Mouse (Mus musculus): Measurements from ENCODE around the gene Pde7b. TPM values are rescaled to one million over a fixed set of nuclear protein-coding genes. Genes with fewer than 3 reads are reported as not detected.

Pde7b gene
- polyA plus RNA-seq, 1 experiment from 2014 or later, result 5.0 TPM

DNA sequence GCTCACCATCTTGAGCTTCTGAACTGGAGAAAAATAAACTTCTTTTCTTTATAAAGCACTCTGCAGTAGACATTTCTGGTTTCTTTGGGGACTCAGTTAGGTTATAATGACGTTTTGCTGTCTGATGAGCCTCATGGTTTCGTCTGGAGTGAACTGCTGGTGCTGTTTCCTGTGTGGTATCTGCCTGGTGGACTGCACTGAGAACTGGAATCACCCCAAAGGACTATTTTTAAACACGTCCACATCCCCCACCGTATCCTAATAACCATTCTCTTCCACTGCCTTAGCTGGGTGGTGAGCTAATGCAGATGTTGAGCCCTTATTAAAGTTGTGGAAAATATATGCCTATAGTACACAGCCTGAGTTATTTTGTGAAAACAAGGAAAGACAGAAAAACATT, 262.3 kb downstream of the Pde7b start:
- no peak overlapping the region for H3K9ac ChIP-seq (replicated peaks; ENCODE audit: low read depth)
- TF ChIP-seq CTCF (IDR thresholded peaks at IDR 0.05), result no peak
- TF ChIP-seq EP300 (IDR thresholded peaks at IDR 0.05), result no peak
- no peak overlapping the region for H3K4me2 ChIP-seq (replicated peaks; ENCODE audit: low read depth, low read length)
- WGBS, result 42% methylated on average over 4 of the region's 4 CpGs
- no peaks in the 10 kb centered on the region for H3K36me3 ChIP-seq (ENCODE audit: insufficient read depth, low read length)
- H3K4me3 ChIP-seq (ENCODE audit: low read depth, low read length), result no peak overlapping the region
- H3K4me1 ChIP-seq (ENCODE audit: insufficient read depth, low read depth, low read length), result no peaks in the 10 kb centered on the region
- no peak overlapping the region for H3K27ac ChIP-seq (ENCODE audit: low read length)
- DNase-seq (ENCODE audit: low spot score), result peak; percentile 23
- no peak for ATAC-seq
- H3K27me3 ChIP-seq (replicated peaks; ENCODE audit: insufficient read depth, low read length), result no peaks in the 10 kb centered on the region
- H3K9me3 ChIP-seq (ENCODE audit: low read length), result no peaks in the 10 kb centered on the region

DNA sequence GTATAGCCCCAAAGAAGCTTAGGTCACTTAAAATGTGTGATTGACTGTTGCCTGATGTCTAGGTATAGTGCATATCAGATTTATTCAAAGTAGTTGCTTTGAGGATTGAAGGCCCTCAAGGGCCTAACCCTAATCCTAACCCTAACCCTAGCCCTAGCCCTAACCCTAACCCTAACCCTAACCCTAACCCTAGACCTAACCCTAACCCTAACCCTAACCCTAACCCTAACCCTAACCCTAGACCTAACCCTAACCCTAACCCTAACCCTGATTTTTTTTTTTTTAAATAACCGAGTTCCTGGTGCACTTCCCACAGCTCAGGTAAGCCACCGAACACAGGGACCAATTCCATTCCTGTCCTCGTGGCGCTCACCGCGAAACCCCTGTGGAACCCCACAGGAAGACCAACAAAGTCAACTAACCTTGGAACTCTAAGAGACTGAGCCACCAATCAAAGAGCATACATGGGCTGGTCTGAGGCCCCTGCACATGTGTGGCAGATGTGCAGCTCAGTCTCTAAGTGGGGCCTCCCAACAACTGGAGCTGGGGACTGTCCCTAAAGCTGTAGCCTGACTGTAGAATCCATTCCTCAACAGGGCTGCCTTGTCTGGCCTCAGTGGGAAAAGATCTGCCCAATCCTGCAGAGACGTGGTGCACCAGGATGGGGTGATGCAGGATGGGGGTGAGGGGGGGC, 265.1 kb downstream of the Pde7b start:
- Histone ChIP-seq H3K4me1 (ENCODE audit: insufficient read depth, low read depth, low read length) (no peaks in the 10 kb centered on the region), H3K4me2 (replicated peaks; ENCODE audit: low read depth, low read length) (no peak overlapping the region), H3K27ac (ENCODE audit: low read length) (no peak overlapping the region), H3K9me3 (ENCODE audit: low read length) (no peaks in the 10 kb centered on the region), H3K4me3 (ENCODE audit: low read depth, low read length) (no peak overlapping the region), H3K27me3 (replicated peaks; ENCODE audit: insufficient read depth, low read length) (no peaks in the 10 kb centered on the region), H3K9ac (replicated peaks; ENCODE audit: low read depth) (no peak overlapping the region), H3K36me3 (ENCODE audit: insufficient read depth, low read length) (no peaks in the 10 kb centered on the region)
- no peak for DNase-seq (ENCODE audit: low spot score)
- WGBS, result 95% methylated on average over 7 of the region's 7 CpGs
- TF ChIP-seq CTCF (IDR thresholded peaks at IDR 0.05), result no peak
- TF ChIP-seq EP300 (IDR thresholded peaks at IDR 0.05), result no peak
- no peak for ATAC-seq

DNA sequence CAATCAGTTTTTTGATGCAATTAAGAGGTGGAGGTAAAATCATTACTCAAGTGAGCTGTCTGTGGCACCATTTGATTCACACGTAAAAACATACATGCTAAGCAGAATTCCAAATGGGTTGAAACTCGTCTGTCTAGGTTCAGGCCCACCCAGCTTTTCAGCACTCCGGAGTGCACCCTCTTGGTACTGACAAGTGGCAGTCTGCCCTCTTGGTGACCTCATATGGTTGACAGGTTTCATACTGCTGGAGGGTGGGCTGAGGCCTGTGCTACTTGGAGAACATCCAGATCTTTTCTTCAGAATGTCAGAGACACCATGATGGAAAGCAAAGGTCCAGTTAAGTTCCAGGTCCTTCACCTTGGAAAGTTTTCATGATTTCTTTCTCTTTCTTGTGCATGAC, 265.7 kb downstream of the Pde7b start:
- Histone ChIP-seq H3K4me3 (ENCODE audit: low read depth, low read length) (no peak overlapping the region), H3K36me3 (ENCODE audit: insufficient read depth, low read length) (no peaks in the 10 kb centered on the region), H3K9me3 (ENCODE audit: low read length) (no peaks in the 10 kb centered on the region), H3K27me3 (replicated peaks; ENCODE audit: insufficient read depth, low read length) (no peaks in the 10 kb centered on the region), H3K9ac (replicated peaks; ENCODE audit: low read depth) (no peak overlapping the region), H3K4me1 (ENCODE audit: insufficient read depth, low read depth, low read length) (no peaks in the 10 kb centered on the region), H3K4me2 (replicated peaks; ENCODE audit: low read depth, low read length) (no peak overlapping the region), H3K27ac (ENCODE audit: low read length) (no peak overlapping the region)
- TF ChIP-seq EP300 (IDR thresholded peaks at IDR 0.05) (no peak), CTCF (IDR thresholded peaks at IDR 0.05) (no peak)
- no peak for ATAC-seq
- 52% methylated on average over 3 of the region's 3 CpGs for WGBS
- DNase-seq (ENCODE audit: low spot score), result no peak

DNA sequence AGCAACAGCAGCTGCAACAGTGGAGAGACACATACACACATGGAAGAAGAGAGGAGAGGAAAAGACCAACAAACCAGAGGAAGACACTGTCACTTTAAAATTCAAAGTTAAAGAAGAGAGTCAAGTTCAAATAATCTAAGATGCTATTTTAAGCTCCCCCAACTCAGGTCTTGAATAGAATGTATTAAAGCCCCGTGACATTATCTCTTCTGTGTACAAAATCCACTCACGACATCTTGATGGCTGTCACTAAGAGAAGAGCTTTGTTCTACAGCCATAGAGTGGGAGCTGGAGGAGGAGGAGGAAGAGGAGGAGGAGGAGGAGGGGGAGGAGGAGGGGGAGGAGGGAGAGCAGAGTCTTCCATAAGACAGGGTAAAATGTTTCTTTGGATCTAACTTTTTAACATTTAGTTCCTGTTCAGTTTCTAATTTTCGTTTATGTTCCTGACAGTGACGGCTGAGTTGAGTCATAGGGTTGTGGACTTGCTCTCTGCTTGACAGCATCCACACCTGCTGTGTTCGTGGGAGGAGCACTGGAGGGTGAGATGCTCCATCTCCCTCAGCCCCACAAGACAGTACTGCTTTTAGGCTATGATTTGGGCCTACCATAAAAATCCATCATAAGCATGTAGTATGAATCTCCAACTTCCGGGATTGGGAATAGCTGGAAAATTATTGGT, 270.4 kb downstream of the Pde7b start:
- Histone ChIP-seq H3K27me3 (replicated peaks; ENCODE audit: insufficient read depth, low read length) (no peaks in the 10 kb centered on the region), H3K36me3 (ENCODE audit: insufficient read depth, low read length) (no peaks in the 10 kb centered on the region), H3K4me1 (ENCODE audit: insufficient read depth, low read depth, low read length) (no peaks in the 10 kb centered on the region), H3K27ac (ENCODE audit: low read length) (no peak overlapping the region), H3K4me3 (ENCODE audit: low read depth, low read length) (no peak overlapping the region), H3K9me3 (ENCODE audit: low read length) (no peaks in the 10 kb centered on the region), H3K4me2 (replicated peaks; ENCODE audit: low read depth, low read length) (no peak overlapping the region), H3K9ac (replicated peaks; ENCODE audit: low read depth) (no peak overlapping the region)
- 68% methylated on average over 6 of the region's 6 CpGs for WGBS
- no peak for ATAC-seq
- TF ChIP-seq CTCF (IDR thresholded peaks at IDR 0.05), result no peak
- no peak for TF ChIP-seq EP300 (IDR thresholded peaks at IDR 0.05)
- no peak for DNase-seq (ENCODE audit: low spot score)

DNA sequence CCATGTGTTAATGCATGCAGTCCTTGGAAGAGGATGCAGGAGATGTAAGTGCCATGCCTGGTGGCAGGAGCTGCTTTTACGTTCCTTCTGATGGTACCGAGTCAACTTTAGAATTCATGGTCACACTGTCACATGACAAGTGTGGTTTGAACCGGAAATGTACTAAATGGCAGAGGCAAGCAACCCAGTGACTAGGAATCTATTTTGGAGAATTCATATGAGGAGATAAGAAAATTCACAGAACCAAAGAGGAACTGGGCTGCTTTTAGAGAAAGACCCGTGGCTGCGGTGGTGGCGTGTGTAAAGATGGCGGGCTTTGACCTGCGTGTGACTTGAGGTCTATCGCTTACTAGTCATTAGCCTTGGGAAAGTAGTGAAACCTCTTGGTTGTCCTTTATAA, 287.4 kb downstream of the Pde7b start:
- ATAC-seq, result no peak
- no peak overlapping the region for H3K9ac ChIP-seq (replicated peaks; ENCODE audit: low read depth)
- no peaks in the 10 kb centered on the region for H3K27me3 ChIP-seq (replicated peaks; ENCODE audit: insufficient read depth, low read length)
- TF ChIP-seq EP300 (IDR thresholded peaks at IDR 0.05), result no peak
- TF ChIP-seq CTCF (IDR thresholded peaks at IDR 0.05), result no peak
- H3K27ac ChIP-seq (ENCODE audit: low read length), result no peak overlapping the region
- H3K4me3 ChIP-seq (ENCODE audit: low read depth, low read length), result no peak overlapping the region
- H3K36me3 ChIP-seq (ENCODE audit: insufficient read depth, low read length), result no peaks in the 10 kb centered on the region
- no peaks in the 10 kb centered on the region for H3K9me3 ChIP-seq (ENCODE audit: low read length)
- H3K4me2 ChIP-seq (replicated peaks; ENCODE audit: low read depth, low read length), result no peak overlapping the region
- DNase-seq (ENCODE audit: low spot score), result no peak
- no peaks in the 10 kb centered on the region for H3K4me1 ChIP-seq (ENCODE audit: insufficient read depth, low read depth, low read length)
- WGBS, result 81% methylated on average over 9 of the region's 9 CpGs

DNA sequence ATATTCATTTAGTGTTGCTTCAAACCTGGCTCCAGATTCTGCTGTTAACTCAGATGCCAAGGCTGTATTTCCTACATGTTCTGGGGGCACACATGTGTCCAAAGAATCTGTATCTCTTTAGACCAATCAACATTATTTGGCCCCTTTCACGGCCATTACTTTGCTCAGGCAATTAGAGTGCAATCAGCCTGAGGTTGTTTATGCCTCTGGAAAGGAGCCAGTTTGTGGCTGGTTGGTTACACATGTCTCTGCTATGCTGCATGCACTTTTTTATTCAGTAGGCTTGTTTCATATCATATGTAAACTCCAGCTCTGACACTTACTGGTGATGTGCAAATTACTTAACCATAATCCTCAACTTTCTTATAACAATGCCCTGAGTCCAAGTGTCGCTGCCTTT, 287.9 kb downstream of the Pde7b start:
- Histone ChIP-seq H3K27ac (ENCODE audit: low read length) (no peak overlapping the region), H3K4me1 (ENCODE audit: insufficient read depth, low read depth, low read length) (no peaks in the 10 kb centered on the region), H3K9me3 (ENCODE audit: low read length) (no peaks in the 10 kb centered on the region), H3K27me3 (replicated peaks; ENCODE audit: insufficient read depth, low read length) (no peaks in the 10 kb centered on the region), H3K4me2 (replicated peaks; ENCODE audit: low read depth, low read length) (no peak overlapping the region), H3K36me3 (ENCODE audit: insufficient read depth, low read length) (no peaks in the 10 kb centered on the region), H3K9ac (replicated peaks; ENCODE audit: low read depth) (no peak overlapping the region), H3K4me3 (ENCODE audit: low read depth, low read length) (no peak overlapping the region)
- ATAC-seq, result no peak
- 50% methylated on average over 2 of the region's 2 CpGs for WGBS
- peak; percentile 23 for DNase-seq (ENCODE audit: low spot score)
- TF ChIP-seq EP300 (IDR thresholded peaks at IDR 0.05) (no peak), CTCF (IDR thresholded peaks at IDR 0.05) (no peak)
